Mouse (Mus musculus) liver, adult 2 months (tissue): ENCODE measurements around the gene Phf13.

ENCODE experiments used
- CTCF ChIP-seq: fragments of 200-500 bp; IDR thresholded peaks from 2 replicates; pipeline ENCODE4 v1.5.1; 2011; ENCODE audit warnings: low read depth, low read length, control low read depth
- POLR2A ChIP-seq: fragments of 200-500 bp; IDR thresholded peaks from 2 replicates; pipeline ENCODE4 v1.6.1; 2011; ENCODE audit warnings: low read length, control low read depth; ENCODE audit not compliant: insufficient read depth; ENCODE audit errors: extremely low read depth

- TF ChIP-seq CTCF (no peak), POLR2A (peak; percentile 40; the same call in 1 of the 2 replicates)
These were observed 14.1 kb upstream of the Phf13 start for GRCm38 (mm10) chr4:152010091-152010706.
